Mouse (Mus musculus) fat pad, adult 2 months (tissue): ENCODE results near the gene Zfp644.

ENCODE experiments used
- DNase-seq: peaks from one replicate; pipeline ENCODE4 v3.0.0-alpha.2; 2011; ENCODE audit warnings: low read depth, low spot score; ENCODE audit errors: extremely low read depth

Zfp644 gene

DNA sequence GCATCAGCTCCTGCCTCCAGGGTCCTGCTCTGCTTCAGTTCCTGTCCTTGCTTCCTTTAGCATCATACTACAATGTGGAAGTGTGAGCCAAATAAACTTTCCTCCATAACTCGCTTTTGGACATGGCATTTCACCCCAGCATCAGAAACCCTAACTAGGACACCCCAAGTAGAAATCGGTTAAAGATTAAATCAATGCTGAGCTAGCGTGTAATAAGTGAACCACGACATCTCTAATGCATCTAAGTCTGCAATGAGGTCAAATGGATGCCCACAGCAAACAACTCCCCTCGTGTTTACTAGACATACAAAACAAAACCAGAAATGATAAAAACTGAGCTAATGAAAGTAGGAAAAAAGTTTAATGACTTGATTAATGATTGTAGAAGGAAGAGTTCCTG lies 92.7 kb downstream of the Zfp644 start:
- no peak for DNase-seq

DNA sequence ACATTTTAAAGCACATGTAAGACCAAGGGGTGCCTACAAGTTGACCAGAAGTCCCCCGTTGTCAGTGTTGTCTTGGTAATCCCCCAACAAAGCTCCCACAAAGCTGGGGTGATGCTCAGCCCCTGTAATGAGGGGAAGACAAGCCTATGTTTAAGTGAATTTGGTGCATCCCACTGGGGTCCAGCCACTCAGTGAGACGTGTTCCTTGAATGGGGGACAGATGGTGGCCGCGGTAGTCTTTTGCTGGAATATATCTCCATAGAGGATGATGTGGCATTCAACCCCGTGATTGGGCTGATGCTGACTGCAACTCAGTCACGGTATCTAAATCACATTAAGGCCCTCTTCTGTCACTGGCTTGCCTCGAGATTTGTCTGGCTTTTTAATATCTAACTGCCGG lies 97.6 kb downstream of the Zfp644 start:
- DNase-seq, result no peak

DNA sequence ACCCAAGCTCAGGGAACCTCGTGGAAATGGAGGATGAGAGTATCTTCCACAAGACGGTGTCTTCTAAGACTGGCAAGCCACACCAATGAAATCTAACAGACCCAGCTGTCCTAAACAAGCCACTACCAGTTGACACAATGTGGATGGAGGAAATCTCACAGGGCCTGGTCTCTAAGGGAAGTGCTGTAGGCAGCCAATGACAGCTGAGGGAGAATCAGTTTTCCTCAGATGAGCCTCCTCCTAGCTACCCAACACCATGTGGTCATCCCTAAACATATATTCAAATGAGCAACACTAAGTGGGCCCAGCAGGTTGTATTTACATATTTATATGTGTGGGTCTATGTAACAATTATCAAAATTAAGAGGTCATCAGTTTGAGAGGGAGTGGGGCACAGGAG lies 99.6 kb downstream of the Zfp644 start:
- DNase-seq, result no peak

DNA sequence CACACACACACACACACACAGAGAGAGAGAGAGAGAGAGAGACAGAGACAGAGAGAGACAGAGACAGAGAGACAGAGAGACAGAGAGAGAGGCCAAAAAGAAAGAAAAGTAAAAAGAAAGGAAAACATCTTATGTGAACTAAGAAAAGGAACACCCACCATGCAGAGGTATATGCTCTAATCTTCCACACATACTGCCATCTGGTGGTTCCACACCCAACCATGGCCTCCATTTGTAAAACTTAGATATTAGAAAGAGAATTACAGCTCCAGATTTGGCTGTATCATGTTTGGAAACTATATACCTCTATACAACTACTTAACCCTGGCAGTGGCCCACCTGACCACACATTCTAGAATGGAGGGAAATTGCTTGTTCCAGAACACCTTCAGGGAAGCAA lies 102.7 kb downstream of the Zfp644 start:
- no peak for DNase-seq

DNA sequence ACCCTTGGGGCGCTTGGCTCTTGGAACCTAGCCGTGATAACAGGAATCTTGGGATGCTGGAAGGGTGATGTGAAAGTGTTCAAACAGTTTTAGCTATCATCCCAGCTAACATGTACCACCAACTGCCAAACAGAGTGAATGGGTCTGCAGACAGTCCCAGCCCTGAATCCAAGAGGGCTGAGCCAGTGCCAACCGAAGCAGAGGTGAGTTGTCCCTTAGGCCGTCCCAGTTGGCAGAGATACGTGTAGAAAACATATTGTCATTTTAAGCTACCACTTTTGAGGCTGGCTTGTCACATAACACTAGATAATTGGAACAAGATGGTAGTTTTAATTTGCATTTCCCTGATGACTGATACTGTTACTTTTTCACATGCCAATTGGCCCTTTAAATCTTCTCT lies 106.4 kb downstream of the Zfp644 start:
- no peak for DNase-seq

DNA sequence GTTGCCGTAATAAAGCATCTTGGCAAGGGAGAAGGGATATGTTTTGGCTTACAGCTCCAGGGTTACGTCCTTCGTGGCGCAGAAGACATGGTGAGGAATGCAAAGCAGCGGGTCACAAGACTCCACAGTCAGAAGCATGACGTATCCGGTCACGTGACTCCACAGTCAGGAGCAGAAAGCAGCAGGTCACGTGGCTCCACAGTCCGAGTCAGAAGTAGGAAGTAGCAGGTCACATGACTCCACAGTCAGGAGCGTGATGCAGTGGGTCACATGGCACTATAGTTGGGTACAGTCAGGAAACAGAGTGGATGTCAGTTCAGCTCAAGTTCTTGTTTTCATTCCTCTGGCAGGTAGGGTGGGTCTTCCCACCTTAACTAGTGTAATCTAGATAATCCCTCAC lies 107.4 kb downstream of the Zfp644 start:
- DNase-seq, result no peak

DNA sequence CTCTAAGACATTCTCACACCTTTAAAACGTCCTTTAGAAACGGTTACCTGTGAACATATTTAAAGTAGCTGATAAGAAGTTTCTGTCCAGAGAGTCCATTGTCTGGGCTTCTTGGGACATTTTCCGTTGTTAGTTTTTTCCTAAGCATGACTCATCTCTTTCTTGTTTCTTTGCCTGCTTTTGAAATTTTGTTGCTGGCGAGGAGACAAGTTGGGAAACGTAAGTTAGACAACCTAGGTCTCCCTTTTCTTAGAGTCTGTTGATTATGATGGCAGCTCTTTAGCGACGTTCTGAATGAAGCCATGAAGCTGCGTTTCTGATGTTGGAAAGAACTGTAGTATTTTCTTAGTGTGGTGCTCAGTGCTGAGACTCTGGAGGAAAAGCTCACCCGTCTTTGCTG lies 108.1 kb downstream of the Zfp644 start:
- no peak for DNase-seq

DNA sequence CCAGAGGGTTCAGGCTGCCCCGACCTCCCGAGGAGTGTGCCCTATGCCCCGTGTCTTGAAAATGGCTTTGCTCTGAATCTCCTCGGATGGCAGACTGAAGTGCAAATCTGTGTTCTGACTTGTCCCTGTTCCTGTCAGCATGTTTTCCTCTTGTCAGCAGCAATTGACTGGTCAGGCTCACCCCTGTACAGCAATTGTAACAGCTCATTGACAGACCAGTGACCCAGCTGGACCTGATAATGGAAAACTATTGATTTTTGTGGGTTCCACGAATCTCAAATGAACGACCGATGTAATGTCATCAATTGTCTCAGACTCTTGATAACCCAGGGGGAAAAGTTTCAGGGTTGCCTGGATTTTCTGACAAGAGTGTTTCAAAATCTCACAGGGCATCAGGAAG lies 116.1 kb downstream of the Zfp644 start:
- DNase-seq, result no peak

DNA sequence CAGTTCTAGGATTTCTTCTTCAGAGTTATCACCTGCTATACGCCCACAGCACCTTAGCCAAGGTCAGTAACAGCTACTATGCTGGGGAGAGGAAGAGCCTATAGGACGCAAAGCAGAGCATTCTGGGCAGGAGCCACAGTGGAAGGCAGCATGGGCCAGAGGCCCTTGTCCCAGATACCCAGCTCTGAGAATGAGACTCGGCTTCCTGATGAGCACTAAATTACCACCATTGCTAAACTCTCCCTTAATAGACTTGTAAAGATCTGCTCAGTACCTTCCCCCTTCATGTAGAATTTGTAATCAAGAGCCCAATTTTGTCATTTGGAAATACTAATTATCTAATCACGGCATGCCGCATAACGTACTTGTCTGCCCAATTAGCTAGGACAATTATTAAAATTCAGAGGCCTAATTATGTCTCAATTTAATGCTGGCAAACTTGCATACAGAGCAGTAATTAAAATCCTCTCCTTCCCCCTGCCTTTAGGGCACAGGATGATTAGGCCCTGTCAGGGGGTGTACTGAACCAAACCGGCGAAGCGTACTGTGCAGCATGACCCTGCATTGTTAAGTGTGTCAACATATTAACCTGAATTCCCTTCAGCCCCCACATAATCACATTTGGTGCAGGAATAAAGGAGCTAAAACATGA lies 119.7 kb downstream of the Zfp644 start:
- DNase-seq, result no peak

DNA sequence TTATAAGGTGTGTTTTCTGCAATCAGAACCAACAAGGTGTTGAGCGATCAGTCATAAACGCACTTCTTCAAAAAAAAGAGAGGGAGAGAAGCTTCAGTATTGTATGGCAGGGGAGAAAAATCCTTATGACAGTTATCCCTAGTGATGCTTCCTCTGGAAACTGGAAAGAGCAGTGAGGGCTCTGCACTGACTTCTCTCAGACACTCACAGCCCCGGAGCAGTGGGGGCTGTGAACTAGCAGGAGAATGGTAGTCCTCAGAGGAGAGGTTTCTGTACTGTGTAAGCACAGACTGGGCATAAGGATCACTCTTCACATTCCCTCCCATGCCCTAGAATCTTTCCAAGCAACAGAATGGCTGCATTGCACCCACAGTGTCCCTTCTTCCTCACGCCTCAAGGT lies 122.0 kb downstream of the Zfp644 start:
- DNase-seq, result no peak

DNA sequence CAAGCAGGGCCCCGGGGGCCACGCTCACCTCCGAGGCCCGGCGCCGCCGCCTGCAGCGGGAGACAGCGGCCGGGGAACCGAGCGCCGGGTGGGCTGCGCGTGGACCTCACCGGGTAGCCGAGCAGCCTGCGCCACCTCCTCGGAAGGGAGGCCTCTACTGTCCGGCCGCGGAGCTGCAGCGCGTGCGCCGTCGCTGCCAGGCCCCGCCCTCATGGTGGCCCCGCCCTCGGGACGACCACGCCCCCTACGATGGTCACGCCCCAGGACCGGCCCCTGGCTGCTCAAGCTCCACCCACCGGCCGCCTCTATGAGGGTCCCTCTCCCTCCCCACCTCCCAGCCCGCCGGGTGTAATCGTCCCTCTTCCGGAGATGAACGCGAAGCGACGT lies 122.5 kb downstream of the Zfp644 start:
- DNase-seq, result no peak

DNA sequence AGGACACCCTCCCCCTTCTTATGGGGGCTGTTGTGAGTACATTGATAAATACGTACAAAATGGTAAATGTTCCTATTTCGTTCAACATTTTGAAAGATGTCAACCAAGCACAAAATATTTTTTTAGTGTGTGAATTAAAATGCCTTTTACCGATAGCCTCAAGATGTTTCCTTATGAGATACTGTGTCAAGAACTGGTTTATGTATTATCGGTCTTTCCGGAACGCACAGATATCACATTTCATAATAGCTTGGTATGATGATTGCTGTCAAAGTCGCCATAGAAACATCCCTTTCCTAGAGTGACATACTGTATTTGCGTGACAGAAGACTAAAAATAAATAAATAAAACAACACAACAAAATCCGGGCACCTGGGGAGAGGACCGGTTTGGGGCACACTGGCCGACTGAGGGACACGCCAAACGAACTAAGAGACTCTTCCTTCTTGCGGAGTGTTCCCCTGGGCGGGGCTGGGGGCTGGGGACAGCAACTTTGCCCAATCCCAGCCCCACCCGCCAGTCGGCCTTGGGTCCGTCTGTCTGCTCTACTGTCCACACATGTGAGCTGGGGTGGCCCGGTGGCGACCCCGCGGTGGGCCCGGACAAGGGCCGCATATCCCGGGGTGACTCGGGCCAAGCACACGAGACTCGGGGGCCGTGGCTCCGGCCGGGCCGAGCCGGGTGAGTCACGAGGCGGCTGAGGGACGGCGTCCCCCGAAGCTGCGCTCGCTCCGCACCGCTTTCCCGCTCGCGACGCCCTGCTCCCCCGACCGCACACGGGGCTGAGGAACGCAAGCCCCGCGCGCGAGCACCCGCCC lies 123.1 kb downstream of the Zfp644 start:
- DNase-seq, result no peak
